Comparison of ENCODE assay signal across 30 mouse cellular contexts in genomic region chr5:108422741-108423140, GRCm38 (mm10). TPM values are rescaled to one million over a fixed set of nuclear protein-coding genes. Genes with fewer than 3 reads are reported as not detected.
"Had no signal": no experiment of that assay in that cellular context is flagged by ENCODE, and none has a peak within 500 bp of the region (broad histone marks: within the 10 kb centered on the region; RNA-seq: fewer than 3 reads in every experiment).

No protein-coding gene starts in this region.

- H3K4me3 ChIP-seq: heart, embryonic 13.5 days; heart, embryonic 15.5 days; hindbrain, embryonic 13.5 days; hindbrain, embryonic 15.5 days; kidney, embryonic 15.5 days; limb, embryonic 13.5 days; limb, embryonic 15.5 days; liver, embryonic 15.5 days had no signal

- H3K4me2 ChIP-seq: heart, embryonic 11.5 days; heart, embryonic 13.5 days; heart, embryonic 15.5 days; hindbrain, embryonic 13.5 days; hindbrain, embryonic 15.5 days; kidney, embryonic 15.5 days; limb, embryonic 13.5 days; limb, embryonic 15.5 days; liver, embryonic 15.5 days had no signal

- H3K9me3 ChIP-seq: heart, embryonic 13.5 days; heart, embryonic 15.5 days; hindbrain, embryonic 13.5 days; hindbrain, embryonic 15.5 days; kidney, embryonic 15.5 days; limb, embryonic 13.5 days; limb, embryonic 15.5 days; liver, embryonic 15.5 days had no signal

- H3K36me3 ChIP-seq: heart, embryonic 13.5 days; heart, embryonic 15.5 days; hindbrain, embryonic 13.5 days; hindbrain, embryonic 15.5 days; kidney, embryonic 15.5 days; limb, embryonic 13.5 days; limb, embryonic 15.5 days; liver, embryonic 15.5 days had no signal

- H3K9ac ChIP-seq: heart, embryonic 13.5 days; heart, embryonic 15.5 days; hindbrain, embryonic 13.5 days; hindbrain, embryonic 15.5 days; kidney, embryonic 15.5 days; limb, embryonic 13.5 days; limb, embryonic 15.5 days; liver, embryonic 15.5 days had no signal

- H3K27ac ChIP-seq: heart, embryonic 13.5 days; heart, embryonic 15.5 days; hindbrain, embryonic 13.5 days; hindbrain, embryonic 15.5 days; hindbrain, postnatal 0 days; kidney, embryonic 15.5 days; kidney, postnatal 0 days; limb, embryonic 13.5 days; limb, embryonic 15.5 days; liver, embryonic 15.5 days had no signal

- H3K4me1 ChIP-seq: heart, embryonic 13.5 days; heart, embryonic 15.5 days; hindbrain, embryonic 13.5 days; hindbrain, embryonic 15.5 days; kidney, embryonic 15.5 days; limb, embryonic 13.5 days; limb, embryonic 15.5 days had no signal

- ATAC-seq: hindbrain, postnatal 0 days had no signal

- H3K27me3 ChIP-seq: heart, embryonic 13.5 days; heart, embryonic 15.5 days; hindbrain, embryonic 13.5 days; hindbrain, embryonic 15.5 days; kidney, embryonic 15.5 days; limb, embryonic 13.5 days; limb, embryonic 15.5 days; liver, embryonic 15.5 days had no signal

- DNase-seq: gastrocnemius, postnatal 14 days; gastrocnemius, postnatal 36 days; heart, adult 18-20 months; heart, postnatal 14 days; heart, postnatal 36 days; kidney, adult 11 months; kidney, adult 2 months; kidney, adult 9 months; kidney, postnatal 14 days; kidney, postnatal 36 days; layer of hippocampus, adult 9-11 months; layer of hippocampus, postnatal 36 days; left cerebral cortex, postnatal 4 days had no signal

RNA-seq across cellular contexts. Expression of gene Mfsd7a, which starts 25.9 kb away (rescaled TPM):
- polyA plus RNA-seq: hindbrain, embryonic 11.5 days; liver, embryonic 11.5 days had no signal

RNA-seq across cellular contexts. Expression of gene Pde6b, which starts 34.5 kb away (rescaled TPM):
- polyA plus RNA-seq: kidney, adult 2 months; large intestine, adult 2 months; liver, embryonic 15.5 days had no signal

RNA-seq across cellular contexts. Expression of gene Gm42517, which starts 55.0 kb away (rescaled TPM):
- polyA plus RNA-seq: heart, embryonic 13.5 days; heart, embryonic 15.5 days; heart, postnatal 0 days; intestine, embryonic 14.5 days; kidney, embryonic 15.5 days; limb, embryonic 11.5 days had no signal
